ENCODE assay signal across 1 mouse cellular context in the genomic region with DNA sequence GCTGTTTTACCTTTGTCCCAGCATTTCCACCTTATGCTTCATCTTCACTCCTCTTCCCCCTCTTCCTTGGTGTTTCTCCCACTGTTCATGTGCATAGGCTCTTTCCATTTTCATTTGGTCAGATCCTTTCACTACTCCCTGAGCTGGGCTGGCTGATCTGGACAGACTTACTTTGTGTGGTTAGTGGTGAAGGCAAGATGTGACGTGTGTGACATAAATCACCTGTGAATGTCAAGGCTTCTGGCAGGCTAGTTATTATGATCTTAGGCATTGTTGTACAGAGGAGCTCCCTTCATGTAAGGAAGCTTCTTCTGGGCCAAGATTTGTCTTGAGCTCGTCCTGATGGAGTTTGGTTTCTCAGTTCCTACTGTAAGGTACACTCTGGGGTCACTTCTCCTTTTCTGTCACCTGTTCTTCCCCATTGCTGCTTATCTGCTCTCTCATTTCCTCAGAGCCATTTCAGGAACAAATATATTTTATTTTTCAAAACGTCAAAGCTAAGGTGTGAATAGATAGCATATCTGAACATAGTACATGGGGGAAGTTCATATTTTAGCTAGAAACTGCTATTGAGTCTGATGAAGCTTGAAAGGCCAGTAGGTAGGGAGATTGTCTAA.
TF ChIP-seq lines count a peak whose summit lies in the region.

No protein-coding gene starts in this region.

TF ChIP-seq in MEL, 35 proteins besides CTCF, POLR2A, EP300 and RAD21 (continued from another document):
- TF ChIP-seq MAZ (IDR thresholded peaks at IDR 0.05; ENCODE audit: low read depth, low read length) (no peak), MAX (IDR thresholded peaks at IDR 0.05; ENCODE audit: low read length) (no peak), ZMIZ1 (IDR thresholded peaks at IDR 0.05; ENCODE audit: low read depth, low read length) (no peak), POLR2AphosphoS2 (IDR thresholded peaks at IDR 0.05; ENCODE audit: low read length) (no peak), GABPA (IDR thresholded peaks at IDR 0.05; ENCODE audit: low read depth, low read length) (no peak), TAL1 (IDR thresholded peaks at IDR 0.05; ENCODE audit: low read length) (no peak; the same call in 1 of the 2 replicates), USF2 (IDR thresholded peaks at IDR 0.05; ENCODE audit: borderline replicate concordance in 1 of 2, insufficient read depth in 1 of 2, low read depth in 1 of 2, low read length in 2 of 2) (no peak), ZNF384 (IDR thresholded peaks at IDR 0.05; ENCODE audit: low read depth, low read length) (no peak), NELFE (IDR thresholded peaks at IDR 0.05; ENCODE audit: low read depth, low read length) (no peak), USF1 (IDR thresholded peaks at IDR 0.05; ENCODE audit: low read depth, low read length) (no peak)
